Mouse (Mus musculus) erythroblast, embryonic 14.5 days (primary cell): Measurements from ENCODE around the gene Tmigd3.

Experiments
- GATA1 ChIP-seq: IDR thresholded peaks from 2 replicates; pipeline ENCODE4 v1.6.1; 2012; ENCODE audit warnings: low read length, inconsistent platforms, mixed read lengths
- TAL1 ChIP-seq: IDR thresholded peaks from 3 replicates; pipeline ENCODE4 v1.6.1; 2012; ENCODE audit warnings: low read length, inconsistent platforms, mixed read lengths

DNA sequence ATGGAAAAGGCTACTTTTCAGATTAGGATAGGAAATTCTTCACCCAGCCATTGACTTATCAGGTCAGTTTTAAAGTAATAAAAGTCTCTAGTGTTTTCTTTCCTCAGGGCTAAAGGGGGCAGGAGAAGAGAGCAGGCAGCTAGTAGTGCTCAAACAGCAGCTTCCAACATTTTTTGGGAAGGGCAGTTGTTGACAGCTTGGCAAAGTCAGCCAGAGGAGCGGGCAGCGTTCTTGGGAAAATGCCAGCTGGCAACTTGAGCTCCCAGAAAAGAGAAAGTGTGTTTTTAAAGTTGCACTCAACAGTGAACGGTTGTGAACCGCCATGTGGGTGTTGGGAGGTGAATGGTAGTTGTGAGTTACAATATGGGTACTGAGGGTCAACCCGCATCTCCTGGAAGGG lies 64.3 kb downstream of the Tmigd3 start:
- no peak for TF ChIP-seq GATA1
- TF ChIP-seq TAL1 = no peak
